Mouse (Mus musculus) forebrain, embryonic 10.5 days (tissue): ENCODE data around the gene Cpn1. TPM values are rescaled to one million over a fixed set of nuclear protein-coding genes. Genes with fewer than 3 reads are reported as not detected.
"Not testable (repeated sequence)": the region's sequence is repeated elsewhere in the genome, so short reads cannot be mapped to it uniquely, and the experiment has no call there.

Experiments
- DNase-seq: peaks from one replicate; pipeline ENCODE4 v3.0.0-alpha.2; 2017; ENCODE audit warnings: low spot score; ENCODE audit errors: extremely low spot score
- H3K27ac ChIP-seq: fragments of 300-500 bp; sonication (generic); 2 replicates; pipeline ENCODE4 v1.5.1; 2016; ENCODE audit warnings: mild to moderate bottlenecking
- H3K27me3 ChIP-seq: fragments of 300-500 bp; sonication (generic); 2 replicates; pipeline ENCODE4 v1.6.1; 2016; ENCODE audit warnings: mild to moderate bottlenecking; ENCODE audit not compliant: poor library complexity, severe bottlenecking
- H3K36me3 ChIP-seq: fragments of 300-500 bp; sonication (generic); replicated peaks from 2 replicates; pipeline ENCODE4 v1.6.1; 2016; ENCODE audit warnings: mild to moderate bottlenecking, moderate library complexity
- H3K4me1 ChIP-seq: fragments of 300-500 bp; sonication (generic); 2 replicates; pipeline ENCODE4 v1.6.1; 2016
- H3K4me3 ChIP-seq: fragments of 300-500 bp; sonication (generic); 2 replicates; pipeline ENCODE4 v1.5.1; 2016; ENCODE audit warnings: mild to moderate bottlenecking, moderate library complexity
- H3K9me3 ChIP-seq: fragments of 300-500 bp; sonication (generic); 2 replicates; pipeline ENCODE4 v1.6.1; 2016; ENCODE audit warnings: mild to moderate bottlenecking, moderate library complexity
- WGBS: fragments of 180-500 bp; shearing (Covaris S2); methylation state at CpG from one replicate; pipeline ENCODE4 v1.1.7; 2016; 5-methylcytosine and 5-hydroxymethylcytosine counted together
- polyA plus RNA-seq: library from polyadenylated mRNA; unstranded; fragments of >200 nt; fragmentation: Nextera tagmentation; extraction: Ambion mirVana; gene quantifications from 2 replicates; pipeline ENCODE4 v1.2.1, GENCODE M21; 2016

Cpn1 gene
- polyA plus RNA-seq, 1 experiment from 2014 or later: 0.48 TPM

- no peak for DNase-seq
- Histone ChIP-seq H3K27ac (no peak overlapping the region), H3K36me3 (no peaks in the 10 kb centered on the region), H3K27me3 (no peaks in the 10 kb centered on the region), H3K4me1 (peaks cover 10% of the 10 kb centered on the region; the same call in 1 of the 2 replicates), H3K4me3 (no peak overlapping the region), H3K9me3 (no peaks in the 10 kb centered on the region)
- 88% methylated on average over 5 of the region's 5 CpGs for whole genome bisulfite sequencing
Observed at GRCm38 (mm10) chr19:43955266-43955665, 31.1 kb downstream of the Cpn1 start.

DNA sequence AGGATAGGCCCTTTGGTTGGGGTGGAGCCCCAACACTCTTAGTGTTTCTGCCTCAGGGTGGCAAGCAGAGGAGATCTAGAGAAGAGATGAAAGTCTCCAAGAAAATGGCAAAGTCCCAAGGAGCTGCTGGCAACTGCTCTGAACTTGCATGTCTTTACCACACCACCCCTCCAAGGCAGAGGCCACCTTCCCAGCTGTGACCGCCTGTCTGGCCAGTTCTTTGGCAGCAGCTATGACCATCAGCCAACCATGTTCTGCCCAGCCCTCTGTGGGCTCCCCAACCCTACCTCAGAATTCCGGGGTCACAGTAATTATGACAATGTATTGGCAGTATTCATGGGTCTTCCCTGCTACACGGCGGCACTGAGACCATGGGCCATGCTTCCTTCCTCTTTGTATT, 31.5 kb downstream of the Cpn1 start:
- Histone ChIP-seq H3K36me3 (no peaks in the 10 kb centered on the region), H3K4me3 (no peak overlapping the region), H3K9me3 (no peaks in the 10 kb centered on the region), H3K27me3 (no peaks in the 10 kb centered on the region), H3K27ac (no peak overlapping the region), H3K4me1 (peaks cover 10% of the 10 kb centered on the region; the same call in 1 of the 2 replicates)
- DNase-seq: no peak
- 90% methylated on average over 4 of the region's 4 CpGs for WGBS

DNA sequence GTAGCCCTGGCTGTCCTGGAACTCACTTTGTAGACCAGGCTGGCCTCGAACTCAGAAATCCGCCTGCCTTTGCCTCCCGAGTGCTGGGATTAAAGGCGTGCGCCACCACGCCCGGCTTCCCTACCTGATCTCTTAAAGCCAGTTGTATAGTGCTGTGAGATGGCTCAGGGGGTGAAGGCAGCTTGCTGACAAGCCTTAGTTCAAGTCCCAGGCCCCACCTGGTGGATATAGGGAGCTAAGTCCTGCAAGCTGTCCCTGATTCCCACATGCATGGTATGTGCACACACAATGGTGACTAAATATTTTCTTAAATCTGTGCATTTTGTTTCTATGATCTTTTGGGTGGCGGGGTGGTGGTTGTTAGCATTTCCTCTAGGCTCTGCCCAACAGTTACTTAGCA, 33.4 kb downstream of the Cpn1 start:
- not testable (repeated sequence) for H3K4me3 ChIP-seq, DNase-seq, H3K36me3 ChIP-seq, H3K9me3 ChIP-seq, H3K27me3 ChIP-seq, H3K27ac ChIP-seq
- peaks cover 20% of the 10 kb centered on the region for H3K4me1 ChIP-seq
- WGBS: 91% methylated on average over 8 of the region's 8 CpGs

- peak; percentile 49 for DNase-seq
- peak overlapping the region; percentile 23 for H3K4me3 ChIP-seq
- H3K27me3 ChIP-seq: no peaks in the 10 kb centered on the region
- no peaks in the 10 kb centered on the region for H3K9me3 ChIP-seq
- H3K36me3 ChIP-seq: no peaks in the 10 kb centered on the region
- H3K27ac ChIP-seq: no peak overlapping the region
- H3K4me1 ChIP-seq: peaks cover 11% of the 10 kb centered on the region
- 6% methylated on average over 12 of the region's 12 CpGs for WGBS
Observed at GRCm38 (mm10) chr19:43949111-43949810, 37.1 kb downstream of the Cpn1 start.

- no peak for DNase-seq
- WGBS: 90% methylated on average over 8 of the region's 8 CpGs
- no peak overlapping the region for H3K27ac ChIP-seq
Observed at GRCm38 (mm10) chr19:43944566-43944965, 41.8 kb downstream of the Cpn1 start.

DNA sequence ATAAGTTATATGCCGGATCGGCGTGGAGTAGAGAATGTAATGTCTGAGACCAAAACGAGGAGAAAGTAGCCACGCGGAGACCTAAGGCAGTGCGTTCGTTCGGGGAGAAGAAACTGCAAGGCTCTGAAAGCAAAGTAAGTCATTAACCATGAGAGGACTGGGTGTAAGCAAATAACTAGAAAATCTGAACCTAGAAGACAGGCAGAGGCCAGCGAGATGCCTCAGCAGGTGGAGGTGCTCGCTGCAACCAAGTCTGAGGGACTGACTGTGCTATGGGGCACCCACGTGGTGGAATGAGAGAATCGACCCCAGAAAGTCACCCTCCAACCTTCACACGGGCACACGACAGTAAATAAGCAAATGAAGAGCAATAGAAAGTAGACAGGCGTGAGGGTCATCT, 43.3 kb downstream of the Cpn1 start:
- peaks cover 24% of the 10 kb centered on the region for H3K4me1 ChIP-seq
- no peak overlapping the region for H3K4me3 ChIP-seq
- 84% methylated on average over 16 of the region's 16 CpGs for WGBS
- H3K9me3 ChIP-seq: no peaks in the 10 kb centered on the region
- H3K27ac ChIP-seq: no peak overlapping the region
- H3K27me3 ChIP-seq: peaks cover 12% of the 10 kb centered on the region
- H3K36me3 ChIP-seq: no peaks in the 10 kb centered on the region
- no peak for DNase-seq

More at GRCm38 (mm10) chr19:43944566-43944965, 41.8 kb downstream of the Cpn1 start:
- no peaks in the 10 kb centered on the region for H3K27me3 ChIP-seq
- no peaks in the 10 kb centered on the region for H3K36me3 ChIP-seq
- H3K4me3 ChIP-seq: no peak overlapping the region
- no peaks in the 10 kb centered on the region for H3K9me3 ChIP-seq
- peaks cover 17% of the 10 kb centered on the region for H3K4me1 ChIP-seq

- Histone ChIP-seq H3K4me3 (peak within 1 kb of the TSS; percentile 83), H3K27me3 (peaks cover 12% of the 10 kb centered on the region), H3K4me1 (peaks cover 33% of the 10 kb centered on the region), H3K27ac (peak within 1 kb of the TSS; percentile 87), H3K36me3 (no peaks in the 10 kb centered on the region), H3K9me3 (no peaks in the 10 kb centered on the region)
- DNase-seq: peak; percentile 80
- 4% methylated on average over 88 of the region's 94 CpGs for WGBS
Observed at GRCm38 (mm10) chr19:43939769-43940689, 46.3 kb downstream of the Cpn1 start, which contains the start of gene Dnmbp. Gene Dnmbp, minus strand, starts transcription at chr19:43940191.

DNA sequence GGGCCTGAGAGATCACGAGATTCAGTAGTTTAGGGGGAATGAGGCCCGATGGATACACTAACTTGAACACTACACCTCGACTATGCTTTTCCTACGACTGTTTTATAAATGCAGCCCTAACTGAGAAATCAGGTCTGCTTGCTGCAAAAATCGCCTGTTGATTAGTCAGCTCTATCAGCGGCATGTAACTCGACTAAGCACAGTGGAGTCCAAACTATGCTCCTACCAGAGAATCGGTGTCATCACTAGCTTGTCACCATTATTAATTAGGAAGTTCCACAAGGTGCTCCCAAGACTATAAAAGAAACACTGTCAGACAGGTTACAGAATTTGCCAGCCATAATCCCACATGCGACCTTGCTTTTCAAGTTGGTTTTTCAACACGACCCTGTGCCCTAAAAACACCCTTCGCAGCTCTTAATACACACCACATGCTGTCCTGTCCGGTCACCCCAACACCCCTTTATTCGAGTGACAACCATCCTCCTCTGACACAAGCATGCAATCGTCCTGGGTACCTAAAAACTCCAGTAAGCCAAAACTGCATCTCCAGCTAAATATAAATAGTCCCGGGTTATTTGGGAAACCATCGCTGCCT, 47.1 kb downstream of the Cpn1 start:
- peaks cover 33% of the 10 kb centered on the region for H3K4me1 ChIP-seq
- no peak for DNase-seq
- peak overlapping the region; percentile 87 for H3K27ac ChIP-seq
- H3K36me3 ChIP-seq: no peaks in the 10 kb centered on the region
- H3K9me3 ChIP-seq: no peaks in the 10 kb centered on the region
- H3K27me3 ChIP-seq: peaks cover 12% of the 10 kb centered on the region
- peak overlapping the region; percentile 83 for H3K4me3 ChIP-seq
- 36% methylated on average over 16 of the region's 16 CpGs for WGBS

GRCm38 (mm10) chr19:43938355-43938754, 48.0 kb downstream of the Cpn1 start:
- Histone ChIP-seq H3K4me1 (peaks cover 33% of the 10 kb centered on the region), H3K4me3 (no peak overlapping the region; the same call in 1 of the 2 replicates), H3K27me3 (peaks cover 12% of the 10 kb centered on the region), H3K27ac (no peak overlapping the region), H3K36me3 (no peaks in the 10 kb centered on the region), H3K9me3 (no peaks in the 10 kb centered on the region)
- 56% methylated on average over 11 of the region's 11 CpGs for WGBS
- no peak for DNase-seq

DNA sequence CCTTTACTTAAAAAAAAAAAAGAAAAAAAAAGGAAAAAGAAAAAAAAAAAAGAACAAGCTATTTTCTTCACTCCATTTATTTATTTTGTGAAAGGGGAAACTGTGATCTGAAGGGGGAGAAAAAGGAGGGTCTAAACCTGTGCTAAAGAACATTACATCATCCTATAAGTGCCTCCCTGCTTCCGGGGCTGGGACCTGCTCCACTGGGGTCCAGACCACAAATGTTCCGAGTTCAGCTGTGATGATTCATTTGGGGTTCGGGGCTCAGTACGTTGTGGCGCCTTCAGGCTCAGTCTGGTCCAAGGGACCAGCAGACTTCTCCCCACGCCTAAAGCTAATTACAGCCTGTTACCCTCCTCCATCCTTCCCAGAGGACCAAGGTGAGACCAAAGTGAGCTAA, 55.4 kb downstream of the Cpn1 start:
- Histone ChIP-seq H3K36me3 (no peaks in the 10 kb centered on the region), H3K4me3 (no peak overlapping the region), H3K27me3 (peaks cover 4% of the 10 kb centered on the region; the same call in 1 of the 2 replicates), H3K27ac (no peak overlapping the region), H3K9me3 (no peaks in the 10 kb centered on the region), H3K4me1 (peaks cover 18% of the 10 kb centered on the region)
- WGBS: 97% methylated on average over 6 of the region's 6 CpGs
- no peak for DNase-seq

- Histone ChIP-seq H3K4me1 (peaks cover 18% of the 10 kb centered on the region), H3K27me3 (peaks cover 4% of the 10 kb centered on the region; the same call in 1 of the 2 replicates), H3K9me3 (no peaks in the 10 kb centered on the region), H3K36me3 (no peaks in the 10 kb centered on the region), H3K4me3 (no peak overlapping the region), H3K27ac (peak overlapping the region; percentile 66)
- WGBS: 48% methylated on average over 7 of the region's 7 CpGs
- DNase-seq: no peak
Observed at GRCm38 (mm10) chr19:43930366-43930765, 56.0 kb downstream of the Cpn1 start.

DNA sequence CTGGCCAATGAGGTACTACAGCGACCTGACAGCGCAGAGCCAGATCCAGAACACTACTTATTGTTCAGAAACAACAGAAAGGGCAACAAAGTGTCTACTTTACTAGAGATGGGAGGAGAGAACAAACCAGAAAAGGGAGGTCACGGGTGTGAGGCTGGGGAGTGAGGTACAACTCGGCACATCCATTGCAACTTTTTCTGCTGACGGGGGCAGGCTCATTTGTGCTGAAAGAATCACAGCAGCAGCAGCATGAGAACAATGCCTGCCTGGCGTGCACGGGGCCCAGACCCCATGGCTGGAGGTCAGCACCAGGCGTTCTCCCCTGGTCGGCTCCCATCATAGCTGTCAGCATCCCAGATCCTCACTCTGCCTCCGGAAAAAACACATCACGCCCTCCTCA, 56.5 kb downstream of the Cpn1 start:
- Histone ChIP-seq H3K9me3 (no peaks in the 10 kb centered on the region), H3K27ac (peak overlapping the region; percentile 66), H3K27me3 (peaks cover 4% of the 10 kb centered on the region; the same call in 1 of the 2 replicates), H3K4me1 (peaks cover 18% of the 10 kb centered on the region), H3K4me3 (no peak overlapping the region), H3K36me3 (no peaks in the 10 kb centered on the region)
- 30% methylated on average over 11 of the region's 11 CpGs for WGBS
- no peak for DNase-seq
